ENCODE assay signal across 15 mouse cellular contexts in genomic region chr8:91995407-91996144, GRCm38 (mm10).
DNase-seq lines count a peak whose midpoint lies in the region; ATAC-seq and TF ChIP-seq lines count a peak whose summit lies in the region.
"Had no signal": no experiment of that assay in that cellular context is flagged by ENCODE, and none has a peak within 500 bp of the region (broad histone marks: within the 10 kb centered on the region; RNA-seq: fewer than 3 reads in every experiment).

No protein-coding gene starts in this region.

- H3K27me3 ChIP-seq in kidney, postnatal 0 days (ENCODE audit: insufficient read depth, low read length), result 0 out of 2 replicates have a peak, but pooled peaks cover 4% of the 10 kb centered on the region
- peaks cover 81% of the 10 kb centered on the region for H3K27me3 ChIP-seq in kidney, embryonic 15.5 days
- peaks cover 18% of the 10 kb centered on the region; the same call in 1 of the 2 replicates for H3K27me3 ChIP-seq in embryonic facial prominence, embryonic 14.5 days (replicated peaks; ENCODE audit: control insufficient read depth, insufficient read depth, low read length)
- no peaks in the 10 kb centered on the region for H3K27me3 ChIP-seq in neural tube, embryonic 14.5 days (ENCODE audit: control insufficient read depth, insufficient read depth, low read length)
- H3K27me3 ChIP-seq: hindbrain, embryonic 15.5 days had no signal

- intact Hi-C loops in gastrocnemius, postnatal 36 days (cut with DNase I), result no loop called here

- no peak for ATAC-seq in kidney, postnatal 0 days (replicated peaks; ENCODE audit: low FRiP score, low read depth)
- no peak for ATAC-seq in kidney, embryonic 15.5 days (replicated peaks; ENCODE audit: low FRiP score)
- ATAC-seq in embryonic facial prominence, embryonic 14.5 days (ENCODE audit: low read depth), result no peak
- ATAC-seq in neural tube, embryonic 14.5 days (ENCODE audit: low read depth), result peak; percentile 58

- 0 out of 2 replicates have a peak, but pooled peaks cover 9% of the 10 kb centered on the region for H3K4me1 ChIP-seq in kidney, postnatal 0 days (replicated peaks; ENCODE audit: insufficient read depth, low read length)
- H3K4me1 ChIP-seq in kidney, embryonic 15.5 days, result peaks cover 26% of the 10 kb centered on the region
- H3K4me1 ChIP-seq in embryonic facial prominence, embryonic 14.5 days (ENCODE audit: control insufficient read depth, insufficient read depth, low read length), result peaks cover 21% of the 10 kb centered on the region; the same call in 1 of the 2 replicates
- peaks cover 36% of the 10 kb centered on the region for H3K4me1 ChIP-seq in neural tube, embryonic 14.5 days (ENCODE audit: control insufficient read depth, insufficient read depth, low read length)

- WGBS in kidney, postnatal 0 days, result 62% methylated on average over 9 of the region's 9 CpGs
- 53% methylated on average over 9 of the region's 9 CpGs for WGBS in kidney, embryonic 15.5 days
- 44% methylated on average over 9 of the region's 9 CpGs for WGBS in embryonic facial prominence, embryonic 14.5 days
- WGBS in neural tube, embryonic 14.5 days, result 14% methylated on average over 9 of the region's 9 CpGs

- H3K27ac ChIP-seq in kidney, postnatal 0 days, result no peak overlapping the region
- no peak overlapping the region for H3K27ac ChIP-seq in kidney, embryonic 15.5 days
- no peak overlapping the region for H3K27ac ChIP-seq in embryonic facial prominence, embryonic 14.5 days (replicated peaks; ENCODE audit: low read depth, low read length)
- no peak overlapping the region for H3K27ac ChIP-seq in neural tube, embryonic 14.5 days (ENCODE audit: low read depth, low read length)
- H3K27ac ChIP-seq: hindbrain, embryonic 15.5 days; liver, embryonic 13.5 days had no signal

- no peak for TF ChIP-seq CTCF in kidney, postnatal 0 days (IDR thresholded peaks at IDR 0.05; ENCODE audit: low read depth)

- H3K4me2 ChIP-seq in kidney, postnatal 0 days (ENCODE audit: low read length), result no peak overlapping the region
- no peak overlapping the region for H3K4me2 ChIP-seq in kidney, embryonic 15.5 days
- no peak overlapping the region for H3K4me2 ChIP-seq in embryonic facial prominence, embryonic 14.5 days (ENCODE audit: low read depth, low read length)
- no peak overlapping the region for H3K4me2 ChIP-seq in neural tube, embryonic 14.5 days (ENCODE audit: low read depth, low read length)
- H3K4me2 ChIP-seq: heart, embryonic 12.5 days; hindbrain, embryonic 15.5 days; liver, embryonic 13.5 days had no signal

- no peaks in the 10 kb centered on the region for H3K36me3 ChIP-seq in kidney, postnatal 0 days (ENCODE audit: insufficient read depth, low read length)
- no peaks in the 10 kb centered on the region for H3K36me3 ChIP-seq in kidney, embryonic 15.5 days
- H3K36me3 ChIP-seq in embryonic facial prominence, embryonic 14.5 days (ENCODE audit: control insufficient read depth, insufficient read depth, low read length), result no peaks in the 10 kb centered on the region
- no peaks in the 10 kb centered on the region for H3K36me3 ChIP-seq in neural tube, embryonic 14.5 days (ENCODE audit: control insufficient read depth, insufficient read depth, low read length)
- H3K36me3 ChIP-seq: heart, embryonic 12.5 days; hindbrain, embryonic 15.5 days; liver, embryonic 13.5 days had no signal

- H3K9ac ChIP-seq in kidney, postnatal 0 days (ENCODE audit: low read depth, low read length), result no peak overlapping the region
- no peak overlapping the region for H3K9ac ChIP-seq in kidney, embryonic 15.5 days
- no peak overlapping the region for H3K9ac ChIP-seq in embryonic facial prominence, embryonic 14.5 days (ENCODE audit: low read depth, low read length)
- H3K9ac ChIP-seq in neural tube, embryonic 14.5 days (replicated peaks; ENCODE audit: low read depth, low read length), result no peak overlapping the region
- H3K9ac ChIP-seq: heart, embryonic 12.5 days; hindbrain, embryonic 15.5 days; liver, embryonic 13.5 days had no signal

- no peak overlapping the region for H3K4me3 ChIP-seq in kidney, postnatal 0 days (replicated peaks; ENCODE audit: low read depth, low read length)
- no peak overlapping the region for H3K4me3 ChIP-seq in kidney, embryonic 15.5 days (replicated peaks)
- no peak overlapping the region for H3K4me3 ChIP-seq in embryonic facial prominence, embryonic 14.5 days (ENCODE audit: low read depth, low read length)
- H3K4me3 ChIP-seq in neural tube, embryonic 14.5 days (ENCODE audit: low read depth, low read length), result no peak overlapping the region
- H3K4me3 ChIP-seq: heart, embryonic 12.5 days; hindbrain, embryonic 15.5 days; liver, embryonic 13.5 days had no signal

- no peaks in the 10 kb centered on the region for H3K9me3 ChIP-seq in kidney, postnatal 0 days (replicated peaks; ENCODE audit: low read length)
- H3K9me3 ChIP-seq in kidney, embryonic 15.5 days (replicated peaks), result 0 out of 2 replicates have a peak, but pooled peaks cover 5% of the 10 kb centered on the region
- peaks cover 10% of the 10 kb centered on the region for H3K9me3 ChIP-seq in embryonic facial prominence, embryonic 14.5 days (ENCODE audit: control insufficient read depth, low read length)
- H3K9me3 ChIP-seq in neural tube, embryonic 14.5 days (ENCODE audit: control insufficient read depth, low read length), result 0 out of 2 replicates have a peak, but pooled peaks cover 3% of the 10 kb centered on the region
- H3K9me3 ChIP-seq: heart, embryonic 12.5 days; hindbrain, embryonic 15.5 days; liver, embryonic 13.5 days had no signal

- DNase-seq in kidney, postnatal 0 days (ENCODE audit: low spot score), result peak; percentile 75
- peak; percentile 69 for DNase-seq in embryonic facial prominence, embryonic 14.5 days (ENCODE audit: low spot score)
- DNase-seq in mesoderm, embryonic 11.5 days (ENCODE audit: low read depth, low spot score), result peak; percentile 61
- DNase-seq in gastrocnemius, postnatal 36 days, result no peak
- DNase-seq in cerebellum, postnatal 10 days, result no peak
- DNase-seq: adrenal gland, postnatal 36 days; gastrocnemius, postnatal 14 days; kidney, adult 9 months; liver, embryonic 13.5 days; lung, postnatal 14 days; thymus, postnatal 4 days had no signal

Comparison
In these comparisons a context has a peak if more than half of its experiments do, and no peak if none do; other contexts are left out.
1. DNase-seq: peak in kidney, postnatal 0 days (single experiment), embryonic facial prominence, embryonic 14.5 days (single experiment) and mesoderm, embryonic 11.5 days (single experiment); none in gastrocnemius, postnatal 36 days (0 of 2) and cerebellum, postnatal 10 days (0 of 2).